Mouse (Mus musculus) embryonic fibroblast, embryonic 13.5 days (primary cell): ENCODE results near the gene Jmjd7.

ENCODE experiments used
- CTCF ChIP-seq: IDR thresholded peaks from 2 replicates; pipeline ENCODE4 v1.5.1; 2011; ENCODE audit warnings: mild to moderate bottlenecking, control low read depth, low read length, moderate library complexity, borderline replicate concordance; ENCODE audit not compliant: insufficient read depth
- POLR2A ChIP-seq: IDR thresholded peaks from 2 replicates; pipeline ENCODE4 v1.6.1; 2011; ENCODE audit warnings: low read depth, mild to moderate bottlenecking, control low read depth, low read length, moderate library complexity

DNA sequence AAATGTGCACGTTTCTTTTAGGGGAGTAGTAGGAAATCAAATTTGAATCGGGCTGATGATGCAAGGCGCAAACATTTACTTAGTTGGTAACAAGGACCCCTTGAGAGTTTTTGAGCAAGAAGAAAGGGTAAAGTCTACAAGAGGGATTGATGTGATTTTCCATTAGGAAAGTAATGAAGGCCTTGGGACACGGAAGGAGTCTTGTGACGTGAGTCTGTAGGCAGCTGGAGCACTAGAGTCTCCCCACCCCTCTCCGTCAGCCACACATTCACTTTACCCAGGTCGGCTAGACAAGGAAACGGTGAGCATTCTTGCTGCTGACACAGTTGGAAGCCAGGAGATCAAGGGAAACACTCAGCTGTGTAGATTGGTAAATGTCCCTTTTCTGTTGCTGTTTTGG is 41.4 kb upstream of the Jmjd7 start:
- TF ChIP-seq CTCF, result no peak
- TF ChIP-seq POLR2A, result no peak
